Mouse (Mus musculus) megakaryocyte, embryonic 14.5 days (primary cell): ENCODE measurements around the gene Got2.

Experiments
- FLI1 ChIP-seq: IDR thresholded peaks from 2 replicates; pipeline ENCODE4 v1.6.1; 2012; ENCODE audit warnings: low read length, inconsistent platforms, mixed read lengths
- GATA1 ChIP-seq: IDR thresholded peaks from 3 replicates; pipeline ENCODE4 v1.6.1; 2012; ENCODE audit warnings: mixed read lengths, low read length, inconsistent platforms, borderline replicate concordance

DNA sequence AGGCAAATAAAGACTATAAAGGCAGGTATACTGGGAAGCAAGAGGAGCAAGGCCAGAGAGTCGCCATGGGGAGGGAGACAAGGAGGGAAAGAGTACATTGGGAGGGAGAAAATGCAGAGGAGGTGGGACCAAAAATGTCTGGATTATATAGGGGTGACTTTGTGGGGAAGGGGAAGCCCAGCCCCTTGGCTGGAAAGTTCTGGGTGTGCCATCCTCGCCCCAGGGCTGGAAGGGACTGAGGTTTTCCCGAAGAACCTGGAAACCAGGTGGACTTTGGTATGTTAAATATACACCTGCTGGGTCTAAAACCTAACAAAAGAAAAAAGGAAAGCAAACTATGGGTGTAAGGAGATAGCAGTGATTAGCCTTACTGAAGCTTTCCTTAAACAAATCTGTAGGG lies 58.2 kb downstream of the Got2 start:
- TF ChIP-seq GATA1 (no peak), FLI1 (no peak)
